Mouse (Mus musculus) heart, embryonic 15.5 days (tissue): ENCODE results near the gene Begain. TPM values are rescaled to one million over a fixed set of nuclear protein-coding genes. Genes with fewer than 3 reads are reported as not detected.

Experiments
- ATAC-seq: fragments of 200-750 bp; cut with Nextera tagmentation; replicated peaks from 2 replicates; pipeline ENCODE4 v1.8.0; 2017; ENCODE audit warnings: low read depth, moderate TSS enrichment; ENCODE audit not compliant: insufficient number of reproducible peaks, insufficient read depth, low FRiP score
- H3K27ac ChIP-seq: fragments of 300-500 bp; sonication (generic); 2 replicates; pipeline ENCODE4 v1.5.1; 2015; ENCODE audit warnings: mild to moderate bottlenecking, inconsistent platforms
- H3K27me3 ChIP-seq: fragments of 300-500 bp; sonication (generic); 2 replicates; pipeline ENCODE4 v1.6.1; 2015; ENCODE audit warnings: inconsistent platforms
- H3K36me3 ChIP-seq: fragments of 300-500 bp; sonication (generic); 2 replicates; pipeline ENCODE4 v1.6.1; 2015; ENCODE audit warnings: mild to moderate bottlenecking, inconsistent platforms
- H3K4me1 ChIP-seq: fragments of 300-500 bp; sonication (generic); replicated peaks from 2 replicates; pipeline ENCODE4 v1.6.1; 2015; ENCODE audit warnings: inconsistent platforms
- H3K4me2 ChIP-seq: fragments of 300-500 bp; sonication (generic); 2 replicates; pipeline ENCODE4 v1.6.1; 2015; ENCODE audit warnings: inconsistent platforms, mild to moderate bottlenecking, moderate library complexity
- H3K4me3 ChIP-seq: fragments of 300-500 bp; sonication (generic); 2 replicates; pipeline ENCODE4 v1.5.1; 2015; ENCODE audit warnings: mild to moderate bottlenecking, inconsistent platforms
- H3K9ac ChIP-seq: fragments of 300-500 bp; sonication (generic); 2 replicates; pipeline ENCODE4 v1.6.1; 2015; ENCODE audit warnings: mild to moderate bottlenecking, inconsistent platforms
- H3K9me3 ChIP-seq: fragments of 300-500 bp; sonication (generic); replicated peaks from 2 replicates; pipeline ENCODE4 v1.6.1; 2016; ENCODE audit warnings: inconsistent platforms
- WGBS: fragments of 180-500 bp; shearing (Covaris S2); methylation state at CpG from one replicate; pipeline ENCODE4 v1.1.7; 2015; ENCODE audit warnings: mixed read lengths; 5-methylcytosine and 5-hydroxymethylcytosine counted together
- polyA plus RNA-seq: library from polyadenylated mRNA; unstranded; fragments of >200 nt; fragmentation: Nextera tagmentation; extraction: Ambion mirVana; gene quantifications from 2 replicates; pipeline ENCODE4 v1.2.1, GENCODE M21; 2015

Begain gene
- polyA plus RNA-seq, 1 experiment from 2014 or later, result 1.5 TPM

GRCm38 (mm10) chr12:109085046-109085445 is 17.0 kb upstream of the Begain start:
- Histone ChIP-seq H3K27me3 (no peaks in the 10 kb centered on the region), H3K4me1 (no peaks in the 10 kb centered on the region), H3K36me3 (no peaks in the 10 kb centered on the region), H3K9ac (no peak overlapping the region), H3K4me2 (no peak overlapping the region), H3K4me3 (no peak overlapping the region), H3K27ac (no peak overlapping the region), H3K9me3 (no peaks in the 10 kb centered on the region)
- no peak for ATAC-seq
- WGBS, result 70% methylated on average over 5 of the region's 5 CpGs

GRCm38 (mm10) chr12:109083476-109083875 is 15.5 kb upstream of the Begain start:
- ATAC-seq, result no peak
- Histone ChIP-seq H3K9me3 (no peaks in the 10 kb centered on the region), H3K27ac (no peak overlapping the region), H3K27me3 (no peaks in the 10 kb centered on the region), H3K4me1 (no peaks in the 10 kb centered on the region), H3K4me3 (no peak overlapping the region), H3K36me3 (no peaks in the 10 kb centered on the region), H3K4me2 (no peak overlapping the region), H3K9ac (no peak overlapping the region)
- WGBS, result 64% methylated on average over 3 of the region's 3 CpGs

GRCm38 (mm10) chr12:109077036-109077435 is 9.0 kb upstream of the Begain start:
- Histone ChIP-seq H3K4me2 (no peak overlapping the region), H3K4me3 (no peak overlapping the region), H3K36me3 (no peaks in the 10 kb centered on the region), H3K4me1 (no peaks in the 10 kb centered on the region), H3K9me3 (no peaks in the 10 kb centered on the region), H3K27me3 (no peaks in the 10 kb centered on the region), H3K9ac (no peak overlapping the region), H3K27ac (no peak overlapping the region)
- WGBS, result 71% methylated on average over 6 of the region's 6 CpGs
- ATAC-seq, result no peak

GRCm38 (mm10) chr12:109074777-109075285 is 6.8 kb upstream of the Begain start:
- peaks cover 12% of the 10 kb centered on the region for H3K27me3 ChIP-seq
- H3K4me2 ChIP-seq, result no peak overlapping the region
- ATAC-seq, result no peak
- no peaks in the 10 kb centered on the region for H3K36me3 ChIP-seq
- H3K27ac ChIP-seq, result no peak overlapping the region
- 74% methylated on average over 2 of the region's 2 CpGs for WGBS
- no peaks in the 10 kb centered on the region for H3K9me3 ChIP-seq
- H3K9ac ChIP-seq, result no peak overlapping the region
- no peaks in the 10 kb centered on the region for H3K4me1 ChIP-seq
- no peak overlapping the region for H3K4me3 ChIP-seq

- H3K4me1 ChIP-seq, result no peaks in the 10 kb centered on the region
- H3K36me3 ChIP-seq, result no peaks in the 10 kb centered on the region
- no peak overlapping the region for H3K27ac ChIP-seq
- H3K9ac ChIP-seq, result no peak overlapping the region
- WGBS, result 87% methylated on average over 6 of the region's 6 CpGs
- H3K4me2 ChIP-seq, result no peak overlapping the region
- ATAC-seq, result no peak
- no peaks in the 10 kb centered on the region for H3K9me3 ChIP-seq
- H3K27me3 ChIP-seq, result peaks cover 20% of the 10 kb centered on the region
- H3K4me3 ChIP-seq, result no peak overlapping the region
These were observed 6.1 kb upstream of the Begain start for GRCm38 (mm10) chr12:109074106-109074505.

- Histone ChIP-seq H3K4me1 (peaks cover 10% of the 10 kb centered on the region), H3K27ac (no peak overlapping the region), H3K27me3 (peaks cover 42% of the 10 kb centered on the region), H3K4me2 (no peak overlapping the region), H3K9me3 (no peaks in the 10 kb centered on the region), H3K4me3 (no peak overlapping the region), H3K36me3 (no peaks in the 10 kb centered on the region), H3K9ac (no peak overlapping the region)
- WGBS, result 85% methylated on average over 13 of the region's 13 CpGs
- ATAC-seq, result no peak
These were observed 3.2 kb upstream of the Begain start for GRCm38 (mm10) chr12:109071248-109071647.

GRCm38 (mm10) chr12:109069751-109070150 is 1.7 kb upstream of the Begain start:
- 60% methylated on average over 2 of the region's 2 CpGs for whole genome bisulfite sequencing
- H3K4me2 ChIP-seq, result no peak overlapping the region
- H3K27ac ChIP-seq, result no peak overlapping the region
- H3K9ac ChIP-seq, result no peak overlapping the region
- H3K27me3 ChIP-seq, result peaks cover 49% of the 10 kb centered on the region
- H3K4me1 ChIP-seq, result peaks cover 10% of the 10 kb centered on the region
- no peaks in the 10 kb centered on the region for H3K9me3 ChIP-seq
- no peak for ATAC-seq
- no peaks in the 10 kb centered on the region for H3K36me3 ChIP-seq
- no peak overlapping the region for H3K4me3 ChIP-seq

- Histone ChIP-seq H3K36me3 (no peaks in the 10 kb centered on the region), H3K4me1 (peaks cover 10% of the 10 kb centered on the region), H3K27ac (no peak overlapping the region), H3K4me2 (peak overlapping the region; percentile 96), H3K9me3 (no peaks in the 10 kb centered on the region), H3K27me3 (peaks cover 50% of the 10 kb centered on the region), H3K4me3 (peak overlapping the region; percentile 58; the same call in 1 of the 2 replicates), H3K9ac (no peak overlapping the region)
- ATAC-seq, result no peak
- 55% methylated on average over 7 of the region's 7 CpGs for WGBS
These were observed 721 bp upstream of the Begain start for GRCm38 (mm10) chr12:109068738-109069137.

GRCm38 (mm10) chr12:109067561-109068135 is 369 bp downstream of the Begain start:
- ATAC-seq, result peak; percentile 75
- peak overlapping the region; percentile 58 for H3K4me3 ChIP-seq
- H3K4me2 ChIP-seq, result peak overlapping the region; percentile 96
- no peaks in the 10 kb centered on the region for H3K36me3 ChIP-seq
- peak overlapping the region; percentile 59 for H3K9ac ChIP-seq
- no peaks in the 10 kb centered on the region for H3K9me3 ChIP-seq
- 4% methylated on average over 34 of the region's 59 CpGs for WGBS
- H3K27me3 ChIP-seq, result peaks cover 50% of the 10 kb centered on the region
- H3K4me1 ChIP-seq, result peaks cover 10% of the 10 kb centered on the region
- H3K27ac ChIP-seq, result no peak overlapping the region

GRCm38 (mm10) chr12:109058660-109059059 is 9.4 kb downstream of the Begain start:
- H3K36me3 ChIP-seq, result no peaks in the 10 kb centered on the region
- 75% methylated on average over 8 of the region's 8 CpGs for WGBS
- H3K4me3 ChIP-seq, result no peak overlapping the region
- no peaks in the 10 kb centered on the region for H3K9me3 ChIP-seq
- no peak overlapping the region for H3K4me2 ChIP-seq
- peaks cover 66% of the 10 kb centered on the region for H3K27me3 ChIP-seq
- no peak for ATAC-seq
- no peak overlapping the region for H3K9ac ChIP-seq
- H3K4me1 ChIP-seq, result peaks cover 2% of the 10 kb centered on the region
- H3K27ac ChIP-seq, result no peak overlapping the region

GRCm38 (mm10) chr12:109057736-109058135 is 10.3 kb downstream of the Begain start:
- no peak overlapping the region for H3K9ac ChIP-seq
- WGBS, result 60% methylated on average over 4 of the region's 4 CpGs
- peaks cover 12% of the 10 kb centered on the region for H3K4me1 ChIP-seq
- H3K36me3 ChIP-seq, result no peaks in the 10 kb centered on the region
- H3K27ac ChIP-seq, result no peak overlapping the region
- H3K9me3 ChIP-seq, result no peaks in the 10 kb centered on the region
- ATAC-seq, result no peak
- H3K4me3 ChIP-seq, result no peak overlapping the region
- peaks cover 75% of the 10 kb centered on the region for H3K27me3 ChIP-seq
- H3K4me2 ChIP-seq, result no peak overlapping the region
